Mouse (Mus musculus) liver, embryonic 14.5 days (tissue): Measurements from ENCODE around the gene Apold1.

Source experiments
- CTCF ChIP-seq: IDR thresholded peaks from 2 replicates; pipeline ENCODE4 v1.5.1; 2016; ENCODE audit warnings: antibody characterized with exemption, low read depth, control low read depth
- EP300 ChIP-seq: IDR thresholded peaks from 2 replicates; pipeline ENCODE4 v1.6.1; 2016; ENCODE audit warnings: antibody characterized with exemption, low read depth

DNA sequence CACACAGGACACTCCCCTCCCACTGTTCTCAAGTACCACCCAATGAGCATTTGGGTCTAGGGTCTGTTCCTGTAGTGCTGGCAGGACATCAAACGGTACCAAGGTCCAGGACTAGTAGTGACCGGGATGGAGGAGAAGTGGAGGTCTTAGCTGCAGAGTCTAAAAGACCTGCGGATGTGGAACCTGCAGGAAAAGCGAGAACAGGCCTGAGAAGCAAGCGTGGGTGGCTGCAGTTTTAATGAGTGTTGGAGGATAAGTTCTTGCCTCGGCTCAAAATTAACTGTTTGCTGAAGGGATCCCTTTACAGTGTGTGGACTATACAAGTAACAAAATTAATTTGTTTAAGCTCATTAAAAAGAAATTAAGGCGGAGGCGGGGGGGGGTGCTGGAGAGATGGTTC lies 13.5 kb downstream of the Apold1 start:
- TF ChIP-seq CTCF (no peak), EP300 (no peak)
